Mouse (Mus musculus) layer of hippocampus, postnatal 14 days (tissue): ENCODE results near the gene Hist1h2bc. TPM values are rescaled to one million over a fixed set of nuclear protein-coding genes. Genes with fewer than 3 reads are reported as not detected.

Experiments used
- DNase-seq, 2 experiments: peaks; one replicate each; pipeline ENCODE4 v3.0.0; 2021 to 2022; ENCODE audit warnings: low spot score in 2 of 2, mixed read lengths in 1 of 2
- microRNA-seq, 2 experiments: library from miRNA; unstranded; fragments of <30 nt; microRNA quantifications; one replicate each; pipeline ENCODE4 v1.2.0; 2021
- total RNA-seq, 2 experiments: library from RNA; stranded (reverse); gene quantifications; 2 replicates each; pipeline ENCODE4 v1.2.3; 2021

Gene Hist1h2bc
- total RNA-seq, 2 experiments from 2014 or later, result 37.1 to 42.7 TPM

DNA sequence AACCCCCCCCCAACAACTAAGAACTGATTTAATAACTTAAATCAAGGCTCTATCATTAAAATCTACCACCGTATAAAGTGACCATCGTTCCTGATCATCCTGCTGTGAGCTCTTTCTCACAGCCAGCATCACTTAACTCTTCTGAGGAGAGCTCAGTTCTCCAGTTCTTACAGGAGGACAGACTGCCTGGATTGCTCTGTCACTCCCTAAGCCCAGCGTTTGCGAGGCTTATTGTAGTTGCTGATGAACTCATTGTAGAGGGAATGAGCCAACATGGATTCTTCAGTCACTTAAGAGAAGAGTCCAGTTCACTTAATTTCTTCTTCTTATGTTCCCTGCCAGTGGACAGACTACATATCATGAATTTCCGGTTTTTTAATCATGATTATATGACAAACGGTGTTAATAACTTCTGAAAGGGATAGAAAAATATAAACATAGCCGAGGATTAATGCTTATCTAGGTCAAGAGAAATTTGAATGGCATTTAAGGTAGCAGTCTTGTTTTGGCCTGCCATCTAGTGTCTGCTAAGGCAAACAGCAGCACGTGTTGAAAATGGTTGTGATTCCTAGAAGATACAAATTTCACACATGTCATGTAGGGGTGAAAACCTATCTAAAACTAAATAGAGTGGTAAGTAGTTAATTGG is 48.3 kb downstream of the Hist1h2bc start:
- DNase-seq, result no peak

DNA sequence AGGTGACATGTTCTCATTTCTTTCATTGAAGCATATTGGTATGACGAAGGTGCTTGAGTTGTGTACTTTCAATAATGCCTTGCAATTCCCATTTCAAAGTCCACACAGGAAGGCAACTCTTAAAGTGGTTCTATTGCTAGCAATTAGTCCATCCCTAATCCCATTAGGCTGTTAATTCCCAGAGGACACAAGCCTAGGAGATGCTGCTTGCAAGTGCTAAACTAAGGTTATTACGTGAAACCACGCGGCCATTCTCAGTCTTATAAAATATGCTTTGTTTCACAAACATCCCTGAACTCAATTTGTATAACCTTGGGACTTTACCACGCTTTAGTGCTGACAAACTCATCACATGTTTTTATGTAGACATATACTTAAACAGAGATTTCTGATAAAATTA is 53.1 kb downstream of the Hist1h2bc start:
- no peak for DNase-seq

DNA sequence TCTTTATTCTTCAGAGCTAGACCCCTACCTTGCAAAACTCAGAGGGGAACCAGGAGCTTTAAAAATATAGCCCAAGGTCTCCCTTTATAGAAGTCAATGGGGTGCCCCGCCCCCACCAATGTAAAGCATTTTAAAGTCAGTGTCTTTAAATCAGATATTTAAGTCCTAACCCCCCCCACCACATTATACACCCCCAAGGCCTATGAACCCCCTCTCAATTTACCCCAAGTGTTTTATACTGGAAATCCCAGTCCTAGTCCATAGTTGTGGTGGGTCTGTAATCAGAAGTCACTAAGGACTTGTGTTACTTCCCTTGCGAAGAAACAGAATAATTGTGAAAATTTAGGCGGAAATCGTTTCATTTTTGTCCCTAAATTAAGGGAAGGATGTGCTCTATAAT is 54.0 kb downstream of the Hist1h2bc start:
- DNase-seq, result no peak

DNA sequence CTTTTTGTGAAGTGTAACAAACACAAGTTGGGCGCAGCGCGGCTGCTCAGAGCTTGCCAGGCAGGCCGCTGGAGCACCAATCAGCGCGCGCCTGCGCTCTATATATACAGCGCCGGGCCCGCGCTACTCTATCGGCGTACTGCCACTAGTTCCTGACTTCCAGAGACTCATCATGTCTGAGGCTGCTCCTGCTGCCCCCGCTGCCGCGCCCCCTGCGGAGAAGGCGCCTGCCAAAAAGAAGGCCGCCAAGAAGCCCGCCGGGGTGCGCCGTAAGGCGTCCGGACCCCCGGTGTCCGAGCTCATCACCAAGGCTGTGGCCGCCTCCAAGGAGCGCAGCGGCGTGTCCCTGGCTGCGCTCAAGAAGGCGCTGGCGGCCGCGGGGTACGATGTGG is 54.7 kb downstream of the Hist1h2bc start, which contains the start of gene Hist1h1c:
Gene Hist1h1c (plus strand): TSS at position 132 of the 392 bp plus-strand sequence.
- DNase-seq, result peak; percentile 88

DNA sequence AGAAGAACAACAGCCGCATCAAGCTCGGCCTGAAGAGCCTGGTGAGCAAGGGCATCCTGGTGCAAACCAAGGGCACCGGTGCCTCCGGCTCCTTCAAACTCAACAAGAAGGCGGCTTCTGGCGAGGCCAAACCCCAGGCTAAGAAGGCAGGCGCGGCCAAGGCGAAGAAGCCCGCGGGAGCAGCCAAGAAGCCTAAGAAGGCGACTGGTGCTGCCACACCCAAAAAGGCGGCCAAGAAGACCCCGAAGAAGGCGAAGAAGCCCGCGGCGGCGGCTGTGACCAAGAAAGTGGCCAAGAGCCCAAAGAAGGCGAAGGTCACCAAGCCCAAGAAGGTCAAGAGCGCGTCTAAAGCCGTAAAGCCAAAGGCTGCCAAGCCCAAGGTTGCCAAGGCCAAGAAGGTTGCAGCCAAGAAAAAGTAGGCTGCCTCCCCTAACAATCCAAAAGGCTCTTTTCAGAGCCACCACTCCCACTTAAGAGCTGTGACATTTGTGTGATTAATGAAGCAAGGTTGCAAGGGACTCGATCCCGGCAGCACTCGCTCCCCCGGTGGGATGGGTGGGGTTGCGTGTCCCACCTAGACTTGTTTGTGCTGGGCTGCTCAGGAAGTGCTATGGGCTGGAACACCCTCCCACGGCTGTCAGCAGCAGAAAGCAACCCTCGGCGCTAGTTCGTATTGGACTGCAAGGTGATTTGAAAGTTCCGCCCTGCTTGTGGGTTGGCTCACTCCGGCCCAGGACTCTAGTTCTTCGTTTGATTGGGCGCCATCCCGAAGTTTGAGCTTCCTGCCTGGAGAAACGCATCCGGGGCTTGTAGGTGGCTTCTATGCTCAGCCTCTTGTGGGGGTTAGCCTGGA is 55.3 kb downstream of the Hist1h2bc start:
- peak; percentile 90 to 97 for DNase-seq

DNA sequence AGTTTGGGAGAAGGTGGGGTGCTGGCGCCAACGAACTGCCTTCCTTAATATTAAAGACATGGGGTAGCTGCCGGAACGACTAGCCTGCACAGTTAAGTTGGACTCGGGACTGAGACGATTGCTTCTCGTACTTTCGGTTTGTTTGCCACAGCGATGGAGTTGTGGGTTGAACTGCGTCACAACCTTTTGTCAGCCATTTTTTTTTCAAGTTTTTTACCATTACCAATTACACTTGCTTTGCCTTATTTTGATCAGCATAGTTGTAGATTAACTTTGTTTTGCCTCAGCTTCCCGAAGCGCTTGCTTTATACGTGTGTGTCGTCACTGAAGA is 55.9 kb downstream of the Hist1h2bc start:
- no peak for DNase-seq

DNA sequence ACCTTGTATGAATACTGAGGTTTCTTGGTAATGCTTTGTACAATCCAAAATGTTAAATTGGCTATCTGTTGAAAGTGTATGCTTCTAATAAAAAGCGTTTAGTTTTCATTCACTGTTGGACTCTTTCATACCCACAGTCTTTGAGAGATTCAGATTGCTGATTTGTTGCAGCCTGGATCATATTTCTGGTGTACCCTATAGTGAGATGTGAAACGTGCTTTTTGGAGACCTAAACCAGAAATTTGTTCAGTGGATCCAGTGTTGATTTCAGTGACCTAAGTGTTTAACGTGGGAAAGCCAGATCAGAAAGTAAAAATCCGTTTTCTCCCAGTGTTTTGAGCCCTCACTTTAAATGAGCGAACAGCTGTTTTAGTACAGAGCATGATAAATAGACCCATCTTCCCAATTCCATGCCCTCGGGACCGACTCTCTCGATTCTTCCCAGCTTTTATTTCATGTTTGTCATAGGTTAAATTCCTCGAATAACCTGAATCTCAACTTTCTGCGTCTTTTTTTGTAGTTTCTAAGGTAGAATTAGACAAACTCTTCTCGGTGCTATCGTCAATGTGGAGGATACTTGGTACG is 56.3 kb downstream of the Hist1h2bc start:
- DNase-seq, result no peak

DNA sequence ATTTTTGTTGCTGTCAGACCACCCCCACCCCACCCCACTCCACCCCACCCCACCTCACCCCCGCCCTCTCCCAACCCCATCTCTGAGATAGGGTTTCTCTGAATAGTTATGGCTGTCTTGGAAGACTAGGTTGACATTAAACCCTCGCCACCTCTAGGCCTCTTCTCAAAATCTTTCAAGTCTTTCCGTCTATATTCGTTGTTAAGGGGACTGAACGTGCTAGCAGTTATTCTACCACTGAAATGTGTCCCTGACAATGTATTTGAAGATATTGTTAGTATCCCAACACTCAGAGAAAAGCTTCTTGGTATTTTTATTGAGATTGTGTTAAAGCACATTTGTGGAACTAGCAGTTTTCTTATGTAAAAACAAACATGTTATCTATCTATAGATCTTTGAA is 56.9 kb downstream of the Hist1h2bc start:
- no peak for DNase-seq

DNA sequence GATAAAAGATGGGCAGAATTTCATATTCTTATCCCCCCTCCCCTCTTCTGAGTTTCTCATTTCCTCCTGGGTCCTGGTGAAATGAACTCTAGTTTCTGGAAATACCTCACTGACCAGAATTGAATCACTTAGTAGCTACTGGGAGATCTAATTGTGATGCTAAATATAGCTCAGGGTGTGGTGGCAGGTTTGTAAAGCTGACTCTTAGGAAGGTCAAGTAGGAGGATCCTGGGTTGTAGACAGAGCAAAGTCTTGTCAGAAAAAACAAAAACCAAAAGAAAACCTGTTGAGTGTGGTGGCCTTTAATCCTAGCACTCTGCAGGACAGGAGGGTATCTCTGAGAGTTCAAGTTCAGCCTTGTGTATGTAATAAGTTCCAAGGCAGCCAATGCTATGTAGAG is 58.0 kb downstream of the Hist1h2bc start:
- no peak for DNase-seq

Small RNA genes within 50 kb of the gene (microRNA-seq; reads per million reads assigned to microRNA genes)
- gene Gm44350, result 0 reads per million in 2 experiments

Other genes with a start within 250 kb of the Hist1h2bc start
- not detected for gene Btn1a1, start 218.3 kb upstream of the Hist1h2bc start, total RNA-seq
- 1 to 10 TPM in 1 of 2 experiments, under 1 TPM in 1; 0.58 to 1.0 TPM for gene Btn2a2, start 195.3 kb upstream of the Hist1h2bc start, total RNA-seq
- gene Hist1h4h, start 153.1 kb upstream of the Hist1h2bc start, total RNA-seq, result 100 to 1,000 TPM; 253 to 315 TPM
- gene Hist1h2af, start 150.3 kb upstream of the Hist1h2bc start, total RNA-seq, result 10 to 100 TPM; 23.4 to 33.5 TPM
- 10 to 100 TPM in 1 of 2 experiments, 1 to 10 TPM in 1; 3.7 to 12.5 TPM for gene Hist1h3g, start 148.8 kb upstream of the Hist1h2bc start, total RNA-seq
- gene Hist1h2bh, start 140.8 kb upstream of the Hist1h2bc start, total RNA-seq, result 1 to 10 TPM; 1.2 to 1.9 TPM
- 10 to 100 TPM; 19.7 to 24.2 TPM for gene Hist1h3f, start 140.1 kb upstream of the Hist1h2bc start, total RNA-seq
- gene Hist1h4f, start 132.6 kb upstream of the Hist1h2bc start, total RNA-seq, result 100 to 1,000 TPM; 122 to 142 TPM
- gene Hist1h1d, start 130.9 kb upstream of the Hist1h2bc start, total RNA-seq, result 1 to 10 TPM; 4.6 to 4.8 TPM
- 10 to 100 TPM; 60.0 to 69.0 TPM for gene Hist1h3e, start 121.8 kb upstream of the Hist1h2bc start, total RNA-seq
- gene Hist1h2ae, start 113.0 kb upstream of the Hist1h2bc start, total RNA-seq, result 10 to 100 TPM; 10.3 TPM
- gene Hist1h2bg, start 112.8 kb upstream of the Hist1h2bc start, total RNA-seq, result 10 to 100 TPM; 93.3 to 96.2 TPM
- 10 to 100 TPM; 32.6 to 42.1 TPM for gene Hist1h2bf, start 110.0 kb upstream of the Hist1h2bc start, total RNA-seq
- 1 to 10 TPM; 1.1 to 9.9 TPM for gene Hist1h2ad, start 109.8 kb upstream of the Hist1h2bc start, total RNA-seq
- gene Hist1h3d, start 108.4 kb upstream of the Hist1h2bc start, total RNA-seq, result 10 to 100 TPM; 11.1 to 12.1 TPM
- 100 to 1,000 TPM; 128 to 149 TPM for gene Hist1h4d, start 102.6 kb upstream of the Hist1h2bc start, total RNA-seq
- 1 to 10 TPM; 6.8 to 8.7 TPM for gene Hist1h2be, start 63.1 kb upstream of the Hist1h2bc start, total RNA-seq
- 10 to 100 TPM; 63.5 to 74.1 TPM for gene Hist1h1e, start 61.6 kb upstream of the Hist1h2bc start, total RNA-seq
- gene Hist1h2ac, start 251 bp upstream of the Hist1h2bc start, total RNA-seq, result 1 to 10 TPM; 2.9 TPM
- not detected for gene Hist1h1t, start 11.6 kb downstream of the Hist1h2bc start, total RNA-seq
- 100 to 1,000 TPM in 1 of 2 experiments, 10 to 100 TPM in 1; 94.6 to 106 TPM for gene Hist1h4c, start 14.3 kb downstream of the Hist1h2bc start, total RNA-seq
- 1 to 10 TPM; 3.4 to 5.4 TPM for gene Hfe, start 26.7 kb downstream of the Hist1h2bc start, total RNA-seq
- gene Hist1h1c, start 54.6 kb downstream of the Hist1h2bc start, total RNA-seq, result 10 to 100 TPM; 64.6 to 74.5 TPM
- 10 to 100 TPM; 11.9 to 12.2 TPM for gene Hist1h3c, start 61.4 kb downstream of the Hist1h2bc start, total RNA-seq
- 10 to 100 TPM; 19.6 to 29.4 TPM for gene Hist1h2bb, start 62.5 kb downstream of the Hist1h2bc start, total RNA-seq
- 10 to 100 TPM; 27.5 to 46.6 TPM for gene Hist1h2ab, start 66.9 kb downstream of the Hist1h2bc start, total RNA-seq
- gene Hist1h3b, start 68.1 kb downstream of the Hist1h2bc start, total RNA-seq, result 10 to 100 TPM; 26.7 to 45.4 TPM
- gene Hist1h4b, start 72.8 kb downstream of the Hist1h2bc start, total RNA-seq, result 10 to 100 TPM; 57.3 to 79.4 TPM
- gene Hist1h4a, start 77.0 kb downstream of the Hist1h2bc start, total RNA-seq, result 10 to 100 TPM; 51.4 to 65.1 TPM
- 10 to 100 TPM; 29.8 to 47.4 TPM for gene Hist1h3a, start 78.2 kb downstream of the Hist1h2bc start, total RNA-seq
- 10 to 100 TPM; 22.8 to 32.9 TPM for gene Hist1h1a, start 79.5 kb downstream of the Hist1h2bc start, total RNA-seq
- not detected for gene Trim38, start 85.7 kb downstream of the Hist1h2bc start, total RNA-seq
- gene Slc17a2, start 122.8 kb downstream of the Hist1h2bc start, total RNA-seq, result under 1 TPM; 0.10 to 0.18 TPM
- gene Slc17a3, start 155.2 kb downstream of the Hist1h2bc start, total RNA-seq, result not detected
- not detected for gene Slc17a1, start 183.6 kb downstream of the Hist1h2bc start, total RNA-seq
- gene Slc17a4, start 230.8 kb downstream of the Hist1h2bc start, total RNA-seq, result not detected
- gene Hist1h2ba, start 250.0 kb downstream of the Hist1h2bc start, total RNA-seq, result not detected